Mouse (Mus musculus): Measurements from ENCODE around the gene Glis3. TPM values are rescaled to one million over a fixed set of nuclear protein-coding genes. Genes with fewer than 3 reads are reported as not detected.

Glis3 gene
- polyA plus RNA-seq, 1 experiment from 2014 or later = 2.6 TPM

GRCm38 (mm10) chr19:28266850-28267249 is 413.0 kb downstream of the Glis3 start:
- H3K36me3 ChIP-seq = no peaks in the 10 kb centered on the region
- no peaks in the 10 kb centered on the region for H3K27me3 ChIP-seq
- ATAC-seq (ENCODE audit: low FRiP score) = no peak
- no peaks in the 10 kb centered on the region for H3K4me1 ChIP-seq
- no peak overlapping the region for H3K4me2 ChIP-seq (replicated peaks)
- no peaks in the 10 kb centered on the region for H3K9me3 ChIP-seq (replicated peaks)
- H3K27ac ChIP-seq = no peak overlapping the region
- WGBS = 69% methylated on average over 8 of the region's 8 CpGs
- no peak overlapping the region for H3K9ac ChIP-seq
- no peak overlapping the region for H3K4me3 ChIP-seq

- Histone ChIP-seq H3K27ac (no peak overlapping the region), H3K27me3 (no peaks in the 10 kb centered on the region), H3K9me3 (replicated peaks) (no peaks in the 10 kb centered on the region), H3K36me3 (no peaks in the 10 kb centered on the region), H3K4me2 (replicated peaks) (no peak overlapping the region), H3K4me3 (no peak overlapping the region), H3K4me1 (no peaks in the 10 kb centered on the region), H3K9ac (no peak overlapping the region)
- 92% methylated on average over 2 of the region's 2 CpGs for WGBS
- no peak for ATAC-seq (ENCODE audit: low FRiP score)
These were observed 414.1 kb downstream of the Glis3 start for GRCm38 (mm10) chr19:28265776-28266175.

- H3K27me3 ChIP-seq = no peaks in the 10 kb centered on the region
- ATAC-seq (ENCODE audit: low FRiP score) = no peak
- H3K9ac ChIP-seq = no peak overlapping the region
- no peak overlapping the region for H3K27ac ChIP-seq
- no peak overlapping the region for H3K4me3 ChIP-seq
- H3K9me3 ChIP-seq (replicated peaks) = no peaks in the 10 kb centered on the region
- no peak overlapping the region for H3K4me2 ChIP-seq (replicated peaks)
- H3K4me1 ChIP-seq = no peaks in the 10 kb centered on the region
- WGBS = 77% methylated on average over 18 of the region's 18 CpGs
- no peaks in the 10 kb centered on the region for H3K36me3 ChIP-seq
These were observed 420.8 kb downstream of the Glis3 start for GRCm38 (mm10) chr19:28258907-28259675.

GRCm38 (mm10) chr19:28258480-28258879 is 421.4 kb downstream of the Glis3 start:
- no peaks in the 10 kb centered on the region for H3K27me3 ChIP-seq
- H3K9ac ChIP-seq = no peak overlapping the region
- H3K4me3 ChIP-seq = no peak overlapping the region
- no peak for ATAC-seq (ENCODE audit: low FRiP score)
- 52% methylated on average over 3 of the region's 3 CpGs for WGBS
- no peaks in the 10 kb centered on the region for H3K4me1 ChIP-seq
- no peaks in the 10 kb centered on the region for H3K9me3 ChIP-seq (replicated peaks)
- H3K36me3 ChIP-seq = no peaks in the 10 kb centered on the region
- no peak overlapping the region for H3K27ac ChIP-seq
- no peak overlapping the region for H3K4me2 ChIP-seq (replicated peaks)

GRCm38 (mm10) chr19:28247345-28247744 is 432.5 kb downstream of the Glis3 start:
- Histone ChIP-seq H3K27me3 (no peaks in the 10 kb centered on the region), H3K4me1 (no peaks in the 10 kb centered on the region), H3K27ac (no peak overlapping the region), H3K4me3 (no peak overlapping the region), H3K9ac (no peak overlapping the region), H3K9me3 (replicated peaks) (no peaks in the 10 kb centered on the region), H3K36me3 (no peaks in the 10 kb centered on the region), H3K4me2 (replicated peaks) (no peak overlapping the region)
- WGBS = 96% methylated on average over 7 of the region's 7 CpGs
- ATAC-seq (ENCODE audit: low FRiP score) = no peak

GRCm38 (mm10) chr19:28246186-28246585 is 433.7 kb downstream of the Glis3 start:
- H3K4me2 ChIP-seq (replicated peaks) = no peak overlapping the region
- no peaks in the 10 kb centered on the region for H3K27me3 ChIP-seq
- H3K27ac ChIP-seq = no peak overlapping the region
- no peaks in the 10 kb centered on the region for H3K9me3 ChIP-seq (replicated peaks)
- H3K9ac ChIP-seq = no peak overlapping the region
- no peak for ATAC-seq (ENCODE audit: low FRiP score)
- H3K36me3 ChIP-seq = no peaks in the 10 kb centered on the region
- H3K4me1 ChIP-seq = no peaks in the 10 kb centered on the region
- WGBS = 89% methylated on average over 5 of the region's 5 CpGs
- H3K4me3 ChIP-seq = no peak overlapping the region

- no peaks in the 10 kb centered on the region for H3K4me1 ChIP-seq
- no peak overlapping the region for H3K4me2 ChIP-seq (replicated peaks)
- no peak for ATAC-seq (ENCODE audit: low FRiP score)
- H3K4me3 ChIP-seq = no peak overlapping the region
- 85% methylated on average over 4 of the region's 4 CpGs for WGBS
- H3K9ac ChIP-seq = no peak overlapping the region
- no peaks in the 10 kb centered on the region for H3K27me3 ChIP-seq
- H3K9me3 ChIP-seq (replicated peaks) = no peaks in the 10 kb centered on the region
- no peaks in the 10 kb centered on the region for H3K36me3 ChIP-seq
- no peak overlapping the region for H3K27ac ChIP-seq
These were observed 441.8 kb downstream of the Glis3 start for GRCm38 (mm10) chr19:28238073-28238472.

- no peak for ATAC-seq (ENCODE audit: low FRiP score)
These were observed 442.3 kb downstream of the Glis3 start for GRCm38 (mm10) chr19:28237621-28238020.

GRCm38 (mm10) chr19:28235571-28235970 is 444.3 kb downstream of the Glis3 start:
- H3K4me2 ChIP-seq (replicated peaks) = no peak overlapping the region
- 85% methylated on average over 5 of the region's 5 CpGs for WGBS
- no peaks in the 10 kb centered on the region for H3K4me1 ChIP-seq
- H3K9me3 ChIP-seq (replicated peaks) = no peaks in the 10 kb centered on the region
- H3K9ac ChIP-seq = no peak overlapping the region
- H3K27me3 ChIP-seq = no peaks in the 10 kb centered on the region
- H3K4me3 ChIP-seq = no peak overlapping the region
- H3K27ac ChIP-seq = no peak overlapping the region
- no peak for ATAC-seq (ENCODE audit: low FRiP score)
- H3K36me3 ChIP-seq = no peaks in the 10 kb centered on the region

More at GRCm38 (mm10) chr19:28237621-28238020, 442.3 kb downstream of the Glis3 start:
- 96% methylated on average over 2 of the region's 2 CpGs for WGBS
- no peaks in the 10 kb centered on the region for H3K36me3 ChIP-seq
- H3K4me1 ChIP-seq = no peaks in the 10 kb centered on the region
- no peak overlapping the region for H3K4me2 ChIP-seq (replicated peaks)
- H3K27ac ChIP-seq = no peak overlapping the region
- no peak overlapping the region for H3K4me3 ChIP-seq
- H3K9ac ChIP-seq = no peak overlapping the region
- H3K27me3 ChIP-seq = no peaks in the 10 kb centered on the region
- H3K9me3 ChIP-seq (replicated peaks) = no peaks in the 10 kb centered on the region

- H3K9ac ChIP-seq = no peak overlapping the region
- H3K9me3 ChIP-seq (replicated peaks) = no peaks in the 10 kb centered on the region
- H3K36me3 ChIP-seq = no peaks in the 10 kb centered on the region
- ATAC-seq (ENCODE audit: low FRiP score) = no peak
- H3K27me3 ChIP-seq = no peaks in the 10 kb centered on the region
- no peaks in the 10 kb centered on the region for H3K4me1 ChIP-seq
- H3K4me2 ChIP-seq (replicated peaks) = no peak overlapping the region
- 91% methylated on average over 9 of the region's 9 CpGs for WGBS
- H3K27ac ChIP-seq = no peak overlapping the region
- no peak overlapping the region for H3K4me3 ChIP-seq
These were observed 444.8 kb downstream of the Glis3 start for GRCm38 (mm10) chr19:28235096-28235495.

- Histone ChIP-seq H3K36me3 (no peaks in the 10 kb centered on the region), H3K27ac (no peak overlapping the region), H3K9me3 (replicated peaks) (no peaks in the 10 kb centered on the region), H3K4me2 (replicated peaks) (no peak overlapping the region), H3K4me1 (no peaks in the 10 kb centered on the region), H3K4me3 (no peak overlapping the region), H3K27me3 (no peaks in the 10 kb centered on the region), H3K9ac (no peak overlapping the region)
- no peak for ATAC-seq (ENCODE audit: low FRiP score)
- 92% methylated on average over 2 of the region's 2 CpGs for WGBS
These were observed 445.2 kb downstream of the Glis3 start for GRCm38 (mm10) chr19:28234676-28235075.

- 74% methylated on average over 3 of the region's 3 CpGs for WGBS
These were observed 448.4 kb downstream of the Glis3 start for GRCm38 (mm10) chr19:28231511-28231910.

GRCm38 (mm10) chr19:28227526-28227925 is 452.4 kb downstream of the Glis3 start:
- WGBS = 59% methylated on average over 10 of the region's 10 CpGs
- Histone ChIP-seq H3K4me2 (replicated peaks) (no peak overlapping the region), H3K4me3 (no peak overlapping the region), H3K9ac (no peak overlapping the region), H3K4me1 (no peaks in the 10 kb centered on the region), H3K27me3 (no peaks in the 10 kb centered on the region), H3K27ac (no peak overlapping the region), H3K36me3 (no peaks in the 10 kb centered on the region), H3K9me3 (replicated peaks) (no peaks in the 10 kb centered on the region)
- no peak for ATAC-seq (ENCODE audit: low FRiP score)

More at GRCm38 (mm10) chr19:28231511-28231910, 448.4 kb downstream of the Glis3 start:
- H3K9me3 ChIP-seq (replicated peaks) = no peaks in the 10 kb centered on the region
- no peaks in the 10 kb centered on the region for H3K36me3 ChIP-seq
- no peak for ATAC-seq (ENCODE audit: low FRiP score)
- no peaks in the 10 kb centered on the region for H3K27me3 ChIP-seq
- H3K4me1 ChIP-seq = no peaks in the 10 kb centered on the region
- H3K27ac ChIP-seq = no peak overlapping the region
- H3K4me3 ChIP-seq = no peak overlapping the region
- no peak overlapping the region for H3K4me2 ChIP-seq (replicated peaks)
- H3K9ac ChIP-seq = no peak overlapping the region

Data from hindbrain, embryonic 12.5 days (tissue).